Mouse (Mus musculus) thymus, adult 2 months (tissue): ENCODE data around the gene Zzef1. TPM values are rescaled to one million over a fixed set of nuclear protein-coding genes. Genes with fewer than 3 reads are reported as not detected.

Experiments
- DNase-seq: peaks from one replicate; pipeline ENCODE4 v3.0.0; 2021
- H3K27ac ChIP-seq: fragments of 200-500 bp; 2 replicates; pipeline ENCODE4 v1.5.1; 2012; ENCODE audit warnings: low read length, control low read depth; ENCODE audit not compliant: control insufficient read depth, insufficient read depth
- H3K27me3 ChIP-seq: fragments of 200-500 bp; 2 replicates; pipeline ENCODE4 v1.6.1; 2012; ENCODE audit warnings: mild to moderate bottlenecking, low read length, moderate library complexity, mixed read lengths; ENCODE audit not compliant: control insufficient read depth, insufficient read depth
- H3K36me3 ChIP-seq: fragments of 200-500 bp; 2 replicates; pipeline ENCODE4 v1.6.1; 2012; ENCODE audit warnings: mild to moderate bottlenecking, low read length, moderate library complexity; ENCODE audit not compliant: control insufficient read depth, insufficient read depth
- H3K4me1 ChIP-seq: fragments of 200-500 bp; replicated peaks from 2 replicates; pipeline ENCODE4 v1.6.1; 2012; ENCODE audit warnings: low read length; ENCODE audit not compliant: control insufficient read depth, insufficient read depth
- H3K4me3 ChIP-seq: fragments of 200-500 bp; 2 replicates; pipeline ENCODE4 v1.5.1; 2012; ENCODE audit warnings: mild to moderate bottlenecking, low read length, control low read depth, moderate library complexity; ENCODE audit not compliant: control insufficient read depth, insufficient read depth
- CTCF ChIP-seq: fragments of 200-500 bp; IDR thresholded peaks from 2 replicates; pipeline ENCODE4 v1.5.1; 2012; ENCODE audit warnings: mild to moderate bottlenecking, control low read depth, low read length, moderate library complexity, borderline replicate concordance; ENCODE audit not compliant: control insufficient read depth, poor library complexity, insufficient read depth; ENCODE audit errors: extremely low read depth
- POLR2A ChIP-seq: fragments of 200-500 bp; IDR thresholded peaks from 2 replicates; pipeline ENCODE4 v1.6.1; 2012; ENCODE audit warnings: mild to moderate bottlenecking, low read length, control low read depth, moderate library complexity; ENCODE audit not compliant: control insufficient read depth, poor library complexity, insufficient read depth; ENCODE audit errors: extremely low read depth
- WGBS: fragments of 180-500 bp; shearing (Covaris S2); methylation state at CpG from one replicate; pipeline ENCODE4 v1.1.7; 2018; 5-methylcytosine and 5-hydroxymethylcytosine counted together
- polyA plus RNA-seq: library from polyadenylated mRNA; depleted of rRNA; stranded (reverse); fragments of >200 nt; gene quantifications from 2 replicates; pipeline ENCODE4 v1.2.3, GENCODE M21; 2012

Zzef1 gene
- polyA plus RNA-seq, 1 experiment, result 52.8 TPM

DNA sequence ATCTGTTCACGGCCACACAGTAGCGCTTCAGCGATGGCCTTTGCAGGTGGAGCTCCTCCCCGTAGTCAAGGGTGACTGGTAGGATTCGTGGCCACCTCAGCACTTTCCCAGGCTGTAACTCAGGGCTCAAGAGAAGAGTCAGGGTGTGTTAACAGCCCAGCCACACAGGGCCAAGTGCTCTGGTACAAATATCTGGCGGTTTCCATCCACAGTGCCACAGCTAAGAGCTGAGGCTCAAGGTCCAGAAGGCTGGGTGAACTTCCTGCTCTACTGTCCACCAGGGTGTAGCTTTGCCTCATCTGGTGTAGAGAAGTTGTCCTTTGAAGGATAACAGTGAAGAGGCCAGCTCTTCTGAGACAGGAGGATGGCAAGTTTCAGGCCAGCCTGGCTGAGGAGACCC, 156.7 kb downstream of the Zzef1 start:
- Histone ChIP-seq H3K4me3 (no peak overlapping the region), H3K36me3 (no peaks in the 10 kb centered on the region), H3K27me3 (no peaks in the 10 kb centered on the region), H3K4me1 (peaks cover 50% of the 10 kb centered on the region), H3K27ac (no peak overlapping the region; the same call in 1 of the 2 replicates)
- no peak for DNase-seq
- 81% methylated on average over 6 of the region's 6 CpGs for WGBS
- no peak for TF ChIP-seq POLR2A
- no peak for TF ChIP-seq CTCF

DNA sequence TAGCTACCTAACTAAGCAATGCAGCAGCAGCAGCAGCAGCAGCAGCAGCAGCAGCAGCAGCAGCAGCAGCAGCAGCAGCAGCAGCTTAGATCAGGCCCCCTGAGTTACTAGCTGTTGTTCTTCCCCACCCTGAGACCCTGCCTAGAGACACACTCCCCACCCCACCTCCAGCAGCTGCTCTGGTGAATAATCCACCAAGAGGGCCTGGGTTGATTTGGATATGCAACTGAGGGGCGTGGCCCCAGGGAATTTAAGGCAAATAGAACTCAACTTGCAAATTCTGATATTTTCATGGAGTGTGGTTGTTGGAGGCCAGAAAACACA, 157.1 kb downstream of the Zzef1 start:
- Histone ChIP-seq H3K27me3 (no peaks in the 10 kb centered on the region), H3K4me3 (no peak overlapping the region), H3K27ac (no peak overlapping the region), H3K4me1 (peaks cover 50% of the 10 kb centered on the region), H3K36me3 (no peaks in the 10 kb centered on the region)
- no peak for DNase-seq
- TF ChIP-seq CTCF (no peak), POLR2A (no peak)
- WGBS, result 88% methylated on average over 1 of the region's 1 CpGs

DNA sequence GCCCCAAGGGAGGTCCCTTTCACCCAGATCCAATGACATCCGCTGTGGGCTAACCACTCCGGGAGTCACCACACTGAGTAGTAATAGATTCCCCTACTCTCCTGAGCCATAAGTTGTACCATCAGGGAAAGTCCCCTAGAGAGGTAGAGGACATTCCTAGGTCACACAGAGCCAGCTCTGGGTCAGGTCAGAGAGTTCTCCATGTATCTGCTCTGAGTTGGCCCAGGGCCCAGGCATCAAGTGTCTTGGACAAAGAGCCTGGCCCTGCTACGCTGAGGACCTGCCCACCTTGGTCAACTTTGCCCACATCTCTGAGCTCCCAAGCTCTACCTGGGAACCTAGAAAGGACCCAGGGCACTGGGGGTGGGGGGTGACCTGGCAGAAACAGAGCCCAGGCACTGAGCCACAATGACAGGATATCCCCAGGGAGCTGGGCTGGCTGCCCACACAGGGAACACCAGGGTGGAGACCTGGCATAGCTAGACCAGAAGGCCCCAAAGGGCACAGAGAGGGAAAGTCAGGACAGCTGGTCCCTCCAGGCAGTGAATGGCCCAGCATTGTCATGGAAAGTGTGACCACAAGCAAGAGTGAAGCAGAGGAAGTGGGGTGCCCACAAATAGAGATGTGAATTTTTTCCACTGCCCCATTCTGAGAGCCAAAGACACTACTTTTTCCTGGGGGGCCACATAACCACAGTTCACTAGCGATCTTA, 157.6 kb downstream of the Zzef1 start:
- WGBS, result 64% methylated on average over 4 of the region's 4 CpGs
- Histone ChIP-seq H3K27me3 (no peaks in the 10 kb centered on the region), H3K27ac (no peak overlapping the region), H3K4me3 (no peak overlapping the region), H3K36me3 (no peaks in the 10 kb centered on the region), H3K4me1 (peaks cover 49% of the 10 kb centered on the region)
- TF ChIP-seq CTCF (no peak), POLR2A (no peak)
- DNase-seq, result no peak

DNA sequence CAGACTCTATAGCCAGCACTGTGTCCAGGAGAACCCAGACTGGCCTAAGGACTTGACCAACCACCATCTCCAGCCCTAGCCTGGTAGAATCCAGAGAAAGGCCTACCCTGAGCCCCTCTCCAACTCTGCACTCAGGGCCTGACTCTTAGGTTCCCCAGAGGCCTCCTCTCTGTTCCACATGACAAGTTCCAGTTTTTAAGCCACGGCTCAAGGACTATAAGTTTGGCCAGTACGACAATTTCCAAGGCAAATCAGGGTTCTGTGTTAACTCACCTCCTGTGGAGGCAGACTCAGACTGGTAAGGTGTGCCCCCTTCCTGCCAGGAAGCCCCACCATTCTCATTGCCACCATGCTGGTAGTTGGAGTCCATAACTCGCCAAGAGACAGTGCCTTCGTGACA, 158.2 kb downstream of the Zzef1 start:
- no peak for DNase-seq
- no peak overlapping the region for H3K27ac ChIP-seq
- H3K36me3 ChIP-seq, result no peaks in the 10 kb centered on the region
- 78% methylated on average over 4 of the region's 4 CpGs for WGBS
- no peak overlapping the region for H3K4me3 ChIP-seq
- no peaks in the 10 kb centered on the region for H3K27me3 ChIP-seq
- H3K4me1 ChIP-seq, result peaks cover 53% of the 10 kb centered on the region
- TF ChIP-seq POLR2A (no peak), CTCF (no peak)

DNA sequence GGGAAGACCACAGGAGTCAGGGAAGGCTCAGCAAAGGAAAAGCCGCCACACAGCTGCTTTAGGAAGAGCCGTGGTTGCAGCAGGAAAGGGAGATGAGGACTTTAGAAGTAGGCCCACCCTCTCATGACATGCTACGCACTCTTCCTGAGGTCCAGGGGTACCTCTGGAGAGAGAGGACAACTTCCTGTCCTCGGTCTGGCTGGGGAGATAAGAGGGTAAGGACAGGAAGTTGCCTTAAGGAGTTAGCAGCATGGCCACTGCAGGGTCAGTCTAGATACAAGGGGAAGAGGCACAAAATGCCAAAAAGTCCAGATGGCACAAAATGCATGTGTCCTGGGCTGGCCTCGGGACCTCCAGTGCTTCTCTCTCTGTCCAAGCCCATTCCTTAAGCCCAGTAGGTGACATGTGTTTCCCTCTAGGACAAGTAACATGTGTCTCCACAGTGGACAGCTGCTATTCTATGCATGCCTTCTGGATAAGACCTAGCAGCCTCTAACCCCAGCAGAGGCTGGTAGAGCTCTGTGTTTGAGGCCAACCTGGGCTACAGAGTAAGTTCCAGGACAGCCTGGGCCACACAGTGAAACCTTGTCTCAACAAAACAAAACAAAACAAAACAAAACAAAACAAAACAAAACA, 159.4 kb downstream of the Zzef1 start:
- Histone ChIP-seq H3K4me3 (no peak overlapping the region), H3K27me3 (no peaks in the 10 kb centered on the region), H3K27ac (no peak overlapping the region), H3K36me3 (no peaks in the 10 kb centered on the region), H3K4me1 (peaks cover 63% of the 10 kb centered on the region)
- no peak for DNase-seq
- WGBS, result 69% methylated on average over 5 of the region's 5 CpGs
- no peak for TF ChIP-seq CTCF
- TF ChIP-seq POLR2A, result no peak

DNA sequence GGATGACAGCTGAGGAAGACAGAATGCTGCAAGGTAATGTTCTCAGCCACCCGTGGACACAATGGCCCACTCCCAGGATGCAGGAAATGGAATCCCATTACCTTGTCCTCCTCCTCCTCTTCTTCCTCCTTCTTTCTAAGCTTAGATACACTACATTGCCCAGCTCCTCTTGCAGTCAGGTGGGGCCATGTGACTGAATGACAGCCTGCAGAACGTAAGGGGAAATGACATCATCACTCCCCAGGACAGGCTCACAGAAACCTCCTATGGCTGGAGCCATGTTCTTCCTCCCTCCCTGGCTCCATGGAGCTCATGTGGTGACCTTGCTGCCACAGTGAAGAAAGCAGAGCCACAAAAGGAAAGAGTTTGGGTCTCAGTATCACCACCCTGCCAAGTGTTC, 161.3 kb downstream of the Zzef1 start:
- no peak overlapping the region for H3K4me3 ChIP-seq
- no peak for TF ChIP-seq CTCF
- no peak for TF ChIP-seq POLR2A
- DNase-seq, result no peak
- no peaks in the 10 kb centered on the region for H3K27me3 ChIP-seq
- 45% methylated on average over 2 of the region's 2 CpGs for WGBS
- no peak overlapping the region for H3K27ac ChIP-seq
- no peaks in the 10 kb centered on the region for H3K36me3 ChIP-seq
- H3K4me1 ChIP-seq, result peaks cover 54% of the 10 kb centered on the region

DNA sequence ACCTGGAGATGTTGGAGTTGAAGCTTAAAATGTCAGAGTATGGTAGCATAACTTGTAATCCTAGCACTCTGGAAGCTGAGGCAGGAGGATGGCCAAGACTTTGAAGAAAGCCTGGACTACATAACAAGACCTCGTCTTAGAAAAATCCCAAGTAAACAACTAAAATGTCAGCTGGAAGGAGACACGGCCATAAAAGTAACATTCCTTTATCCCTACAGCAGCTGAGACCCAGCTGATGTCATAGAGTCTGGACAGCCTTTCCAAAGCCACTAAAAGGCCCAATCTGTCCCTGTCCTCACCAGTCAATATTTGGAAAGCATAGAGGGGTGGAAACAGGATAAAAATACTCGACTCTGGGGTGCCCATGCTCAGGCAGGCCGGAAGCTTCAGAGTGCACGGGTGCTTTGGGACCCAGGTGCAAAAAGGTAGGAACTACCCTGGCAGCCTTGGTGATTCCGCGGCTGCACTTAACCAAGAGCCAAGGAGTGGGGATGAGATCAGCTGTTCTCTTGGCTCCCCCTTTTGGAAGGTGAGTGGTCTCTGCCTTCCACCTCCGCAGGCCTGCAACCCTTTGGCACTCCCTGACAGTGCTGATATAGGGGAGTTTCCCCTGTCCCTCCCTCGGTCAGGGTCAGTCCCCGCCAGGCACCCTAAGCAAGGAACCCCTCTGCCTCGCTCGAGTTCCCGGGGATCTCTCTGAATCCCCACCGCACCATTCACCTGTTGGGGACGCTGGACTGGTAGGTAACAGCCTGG, 164.1 kb downstream of the Zzef1 start:
- Histone ChIP-seq H3K36me3 (no peaks in the 10 kb centered on the region), H3K4me1 (peaks cover 55% of the 10 kb centered on the region), H3K4me3 (peak overlapping the region; percentile 64), H3K27ac (peak overlapping the region; percentile 68), H3K27me3 (no peaks in the 10 kb centered on the region)
- TF ChIP-seq CTCF (no peak), POLR2A (no peak; the same call in 1 of the 2 replicates)
- WGBS, result 37% methylated on average over 15 of the region's 15 CpGs
- peak; percentile 30 for DNase-seq
